Mouse (Mus musculus) CH12.LX (cell line): ENCODE data around the gene Siglecf. TPM values are rescaled to one million over a fixed set of nuclear protein-coding genes. Genes with fewer than 3 reads are reported as not detected.
A peak's percentile ranks its signal among the peaks of the same experiment; 100 is the strongest.

Source experiments
- DNase-seq: peaks from one replicate; pipeline ENCODE4 v3.0.0-alpha.2; 2013; ENCODE audit errors: extremely low read depth
- H3K27ac ChIP-seq: 2 replicates; pipeline ENCODE4 v1.5.1; 2012; ENCODE audit warnings: low read depth, mild to moderate bottlenecking, control low read depth, moderate library complexity; ENCODE audit not compliant: insufficient read depth
- H3K27me3 ChIP-seq: replicated peaks from 2 replicates; pipeline ENCODE3; 2012; ENCODE audit warnings: inconsistent platforms
- H3K36me3 ChIP-seq, 2 experiments: replicated peaks in 1 of 2; 2 replicates each; pipeline versions ENCODE3 to v1.6.1; 2012; ENCODE audit warnings: inconsistent platforms in 1 of 2, low read length in 1 of 2, mild to moderate bottlenecking in 1 of 2, mixed read lengths in 1 of 2, moderate library complexity in 1 of 2; ENCODE audit not compliant: control insufficient read depth in 1 of 2, insufficient read depth in 1 of 2
- H3K4me1 ChIP-seq, 2 experiments: 2 replicates each; pipeline ENCODE4 v1.6.1; 2012; ENCODE audit warnings: inconsistent platforms in 1 of 2, moderate library complexity in 1 of 2; ENCODE audit not compliant: insufficient read depth in 2 of 2, control insufficient read depth in 1 of 2
- H3K4me2 ChIP-seq: 2 replicates; pipeline ENCODE4 v1.6.1; 2012; ENCODE audit warnings: low read depth, mild to moderate bottlenecking, control low read depth; ENCODE audit not compliant: poor library complexity, insufficient read depth, severe bottlenecking
- H3K4me3 ChIP-seq, 3 experiments: fragments of 150-350 bp in 1 of 3; sonication (generic) in 1 of 3; replicated peaks in 1 of 3; 2 replicates each; pipeline versions ENCODE3 to v1.5.1; 2011 to 2012; ENCODE audit warnings: low read depth in 2 of 3, low read length in 2 of 3, mild to moderate bottlenecking in 2 of 3, moderate library complexity in 2 of 3, control low read depth in 1 of 3, improper control_type of control experiment in 1 of 3, inconsistent platforms in 1 of 3, mixed read lengths in 1 of 3; ENCODE audit not compliant: poor library complexity in 1 of 3
- H3K79me2 ChIP-seq: replicated peaks from 2 replicates; pipeline ENCODE4 v1.6.1; 2012; ENCODE audit warnings: mild to moderate bottlenecking, moderate library complexity; ENCODE audit not compliant: control insufficient read depth, poor library complexity, insufficient read depth, severe bottlenecking; ENCODE audit errors: extremely low read depth
- H3K9ac ChIP-seq: 2 replicates; pipeline ENCODE4 v1.6.1; 2012; ENCODE audit warnings: low read depth, mild to moderate bottlenecking, control low read depth, moderate library complexity; ENCODE audit not compliant: insufficient read depth
- H3K9me3 ChIP-seq: replicated peaks from 2 replicates; pipeline ENCODE3; 2012; ENCODE audit warnings: low read length, inconsistent platforms, mixed read lengths
- CHD2 ChIP-seq: IDR thresholded peaks from 2 replicates; pipeline ENCODE4 v1.6.1; 2011; ENCODE audit warnings: low read length, improper control_type of control experiment
- ELF1 ChIP-seq: IDR thresholded peaks from 2 replicates; pipeline ENCODE4 v1.6.1; 2014; ENCODE audit warnings: low read depth, mild to moderate bottlenecking, inconsistent platforms, low read length, improper control_type of control experiment
- EP300 ChIP-seq: IDR thresholded peaks from 2 replicates; pipeline ENCODE4 v1.6.1; 2011; ENCODE audit warnings: low read length, improper control_type of control experiment
- ETS1 ChIP-seq: conservative IDR thresholded peaks from 2 replicates; pipeline ENCODE4 v1.6.1; 2012; ENCODE audit warnings: low read depth, mild to moderate bottlenecking, inconsistent platforms, low read length, improper control_type of control experiment, moderate library complexity
- GABPA ChIP-seq: IDR thresholded peaks from 2 replicates; pipeline ENCODE4 v1.6.1; 2012; ENCODE audit warnings: low read depth, low read length, improper control_type of control experiment, inconsistent platforms; ENCODE audit not compliant: insufficient replicate concordance
- JUN ChIP-seq: IDR thresholded peaks from 2 replicates; pipeline ENCODE4 v1.6.1; 2011; ENCODE audit warnings: low read depth, mild to moderate bottlenecking, low read length, improper control_type of control experiment, moderate library complexity; ENCODE audit not compliant: insufficient read depth
- MAX ChIP-seq: IDR thresholded peaks from 2 replicates; pipeline ENCODE4 v1.6.1; 2011; ENCODE audit warnings: low read length, improper control_type of control experiment
- MAZ ChIP-seq: IDR thresholded peaks from 2 replicates; pipeline ENCODE4 v1.6.1; 2012; ENCODE audit warnings: low read depth, mild to moderate bottlenecking, inconsistent platforms, low read length, improper control_type of control experiment, moderate library complexity
- MEF2A ChIP-seq: IDR thresholded peaks from 2 replicates; pipeline ENCODE4 v1.6.1; 2014; ENCODE audit warnings: low read depth, mild to moderate bottlenecking, inconsistent platforms, low read length, improper control_type of control experiment, borderline replicate concordance
- MXI1 ChIP-seq: IDR thresholded peaks from 2 replicates; pipeline ENCODE4 v1.6.1; 2011; ENCODE audit warnings: mild to moderate bottlenecking, low read depth, low read length, improper control_type of control experiment
- MYC ChIP-seq: IDR thresholded peaks from 2 replicates; pipeline ENCODE4 v1.6.1; 2011; ENCODE audit warnings: low read depth, mild to moderate bottlenecking, improper control_type of control experiment, low read length
- POLR2AphosphoS2 ChIP-seq: IDR thresholded peaks from 2 replicates; pipeline ENCODE4 v1.6.1; 2011; ENCODE audit warnings: low read depth, low read length, improper control_type of control experiment
- RAD21 ChIP-seq: IDR thresholded peaks from 2 replicates; pipeline ENCODE4 v1.6.1; 2011; ENCODE audit warnings: low read depth, mild to moderate bottlenecking, low read length, improper control_type of control experiment, moderate library complexity
- RCOR1 ChIP-seq: conservative IDR thresholded peaks from 2 replicates; pipeline ENCODE4 v1.6.1; 2012; ENCODE audit warnings: low read depth, mild to moderate bottlenecking, inconsistent platforms, low read length, improper control_type of control experiment
- TBP ChIP-seq: conservative IDR thresholded peaks from 2 replicates; pipeline ENCODE4 v1.6.1; 2011; ENCODE audit warnings: low read depth, low read length, improper control_type of control experiment
- ZC3H11A ChIP-seq: IDR thresholded peaks from 2 replicates; pipeline ENCODE4 v1.6.1; 2012; ENCODE audit warnings: low read depth, mild to moderate bottlenecking, inconsistent platforms, low read length, improper control_type of control experiment
- ZMIZ1 ChIP-seq: IDR thresholded peaks from 2 replicates; pipeline ENCODE4 v1.6.1; 2012; ENCODE audit warnings: low read depth, mild to moderate bottlenecking, inconsistent platforms, low read length, improper control_type of control experiment
- ZNF384 ChIP-seq: IDR thresholded peaks from 2 replicates; pipeline ENCODE4 v1.6.1; 2012; ENCODE audit warnings: low read depth, low read length, improper control_type of control experiment, inconsistent platforms
- dilution Hi-C: fragments of 300-500 bp; cut with MboI; formaldehyde crosslinking; loops from 2 replicates; pipeline ENCODE4 v1.14.3; 2020; ENCODE audit warnings: low sequenced_read_pairs; ENCODE audit not compliant: extremely low pct_unique_long_range_greater_than_20kb, extremely low pct_ligation_motif_present
- in situ Hi-C: fragments of 300-500 bp; cut with MboI; formaldehyde crosslinking; loops from 3 replicates; pipeline ENCODE4 v1.14.3; 2019; ENCODE audit warnings: low sequenced_read_pairs, low pct_ligation_motif_present, low pct_unique_long_range_greater_than_20kb, mixed read lengths
- polyA plus RNA-seq: library from polyadenylated mRNA; unstranded; fragments of >175 nt; gene quantifications from 2 replicates; pipeline ENCODE4 v1.2.1, GENCODE M21; 2012; ENCODE audit warnings: low read depth; ENCODE audit not compliant: insufficient read length
- total RNA-seq, 2 experiments: library from RNA; depleted of rRNA; stranded (reverse); fragments of 300-350 nt in 1 of 2; fragments of >200 nt in 1 of 2; gene quantifications; 2 replicates each; pipeline ENCODE4 v1.2.3; 2012 to 2014

The Siglecf gene
- total and polyA plus RNA-seq, 3 experiments, result 0.34 to 1.7 (median 0.66) TPM

GRCm38 (mm10) chr7:43392349-43393121 lies 41.4 kb downstream of the Siglecf start (continued):
- no peak for TF ChIP-seq GABPA
- peak; percentile 86 for TF ChIP-seq ETS1
- TF ChIP-seq MXI1, result peak; percentile 12; the same call in 1 of the 2 replicates
- TF ChIP-seq JUN, result peak; percentile 69; the same call in 1 of the 2 replicates
- peak; percentile 73 for TF ChIP-seq MEF2A
- TF ChIP-seq ELF1, result peak; percentile 76
- 0 out of 2 replicates have a peak, but pooled peaks have one; percentile 53 for TF ChIP-seq MAZ
- TF ChIP-seq RCOR1, result peak; percentile 84
- TF ChIP-seq ZMIZ1, result no peak
- TF ChIP-seq CHD2, result peak; percentile 64; the same call in 1 of the 2 replicates
- TF ChIP-seq ZNF384, result no peak
- peak; percentile 54; the same call in 1 of the 2 replicates for TF ChIP-seq MAX
- peak; percentile 72 for TF ChIP-seq MYC
- TF ChIP-seq TBP, result no peak
- no peak for TF ChIP-seq POLR2AphosphoS2

GRCm38 (mm10) chr7:43399501-43399900 lies 48.4 kb downstream of the Siglecf start:
- DNase-seq, result no peak
- no peak overlapping the region for H3K9ac ChIP-seq
- in situ Hi-C loops (no loop called here), dilution Hi-C loops (no loop called here)
- H3K27ac ChIP-seq, result no peak overlapping the region
- H3K27me3 ChIP-seq, result no peaks in the 10 kb centered on the region
- peaks cover 0 to 36% of the 10 kb centered on the region in 2 experiments; a peak in 2 of 4 replicates for H3K4me1 ChIP-seq
- H3K4me3 ChIP-seq, result no peak overlapping the region
- H3K36me3 ChIP-seq, result no peaks in the 10 kb centered on the region
- H3K79me2 ChIP-seq, result no peaks in the 10 kb centered on the region
- H3K9me3 ChIP-seq, result peaks cover 2% of the 10 kb centered on the region
- no peak overlapping the region for H3K4me2 ChIP-seq
- no peak for TF ChIP-seq EP300
- no peak for TF ChIP-seq ETS1
- no peak for TF ChIP-seq ZC3H11A
- TF ChIP-seq RAD21, result no peak
